Mouse (Mus musculus) thymus, adult 2 months (tissue): Measurements from ENCODE around the gene Mrps24.

Experiments
- CTCF ChIP-seq: fragments of 200-500 bp; IDR thresholded peaks from 2 replicates; pipeline ENCODE4 v1.5.1; 2012; ENCODE audit warnings: mild to moderate bottlenecking, control low read depth, low read length, moderate library complexity, borderline replicate concordance; ENCODE audit not compliant: control insufficient read depth, poor library complexity, insufficient read depth; ENCODE audit errors: extremely low read depth
- POLR2A ChIP-seq: fragments of 200-500 bp; IDR thresholded peaks from 2 replicates; pipeline ENCODE4 v1.6.1; 2012; ENCODE audit warnings: mild to moderate bottlenecking, low read length, control low read depth, moderate library complexity; ENCODE audit not compliant: control insufficient read depth, poor library complexity, insufficient read depth; ENCODE audit errors: extremely low read depth

GRCm38 (mm10) chr11:5742106-5742505 is 26.6 kb upstream of the Mrps24 start:
- no peak for TF ChIP-seq CTCF
- TF ChIP-seq POLR2A, result no peak
